Comparison of ENCODE assay signal across 14 mouse cellular contexts in genomic region chr11:31833506-31833905, GRCm38 (mm10).
"Had no signal": no experiment of that assay in that cellular context is flagged by ENCODE, and none has a peak within 500 bp of the region (broad histone marks: within the 10 kb centered on the region; RNA-seq: fewer than 3 reads in every experiment).

No protein-coding gene starts in this region.

- H3K4me2 ChIP-seq: kidney, embryonic 15.5 days; lung, embryonic 14.5 days; neural tube, embryonic 15.5 days; stomach, embryonic 15.5 days had no signal

- H3K9me3 ChIP-seq: kidney, embryonic 15.5 days; limb, embryonic 10.5 days; midbrain, embryonic 10.5 days; neural tube, embryonic 15.5 days; stomach, embryonic 15.5 days had no signal

- H3K4me3 ChIP-seq: kidney, embryonic 15.5 days; left cerebral cortex, adult 2 months; limb, embryonic 10.5 days; midbrain, embryonic 10.5 days; myocyte; neural tube, embryonic 15.5 days; stomach, embryonic 15.5 days had no signal

- H3K36me3 ChIP-seq: kidney, embryonic 15.5 days; limb, embryonic 10.5 days; midbrain, embryonic 10.5 days; neural tube, embryonic 15.5 days; stomach, embryonic 15.5 days had no signal

- H3K27me3 ChIP-seq: kidney, embryonic 15.5 days; neural tube, embryonic 15.5 days; stomach, embryonic 15.5 days had no signal

- DNase-seq: kidney, postnatal 25 days; lung, embryonic 14.5 days; lung, postnatal 10 days; lung, postnatal 4 days; midbrain, embryonic 14.5 days; thymus, postnatal 4 days had no signal

- H3K9ac ChIP-seq: kidney, embryonic 15.5 days; lung, embryonic 14.5 days; neural tube, embryonic 15.5 days; stomach, embryonic 15.5 days had no signal

- ATAC-seq: intestine, postnatal 0 days had no signal

- H3K27ac ChIP-seq: kidney, embryonic 15.5 days; left cerebral cortex, adult 2 months; limb, embryonic 10.5 days; midbrain, embryonic 10.5 days; neural tube, embryonic 15.5 days; stomach, embryonic 15.5 days had no signal
